Mouse (Mus musculus): ENCODE data around the gene Ptp4a2.

DNA sequence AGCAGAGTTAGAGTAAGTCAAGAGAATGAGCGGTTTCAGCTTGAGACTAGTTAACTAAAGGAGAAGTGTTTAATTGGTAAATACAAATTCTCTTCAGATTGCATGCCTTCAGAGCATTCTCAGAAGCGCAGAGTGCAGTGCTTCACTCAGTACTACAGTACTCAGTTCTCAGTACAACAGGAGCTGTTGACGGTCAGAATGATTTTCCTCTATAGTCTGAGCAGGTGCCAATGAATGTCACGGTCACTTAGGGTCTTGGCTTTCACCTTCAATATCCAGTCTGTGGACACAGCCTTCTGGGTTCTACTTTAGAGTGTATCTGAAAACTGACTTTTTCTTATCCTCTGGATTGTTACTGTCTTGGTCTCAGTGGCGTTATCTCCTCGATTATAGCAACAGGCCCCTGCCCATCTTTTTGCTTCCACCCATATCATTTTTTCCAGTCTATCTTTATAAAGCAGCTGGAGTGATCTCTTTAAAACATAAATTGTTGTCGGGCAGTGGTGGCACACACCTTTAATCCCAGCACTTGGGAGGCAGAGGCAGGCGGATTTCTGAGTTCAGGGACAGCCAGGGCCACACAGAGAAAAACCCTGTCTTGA is 19.4 kb downstream of the Ptp4a2 start:
- TF ChIP-seq CTCF (IDR thresholded peaks at IDR 0.05; ENCODE audit: low read depth, low read length), result no peak
- TF ChIP-seq EP300 (IDR thresholded peaks at IDR 0.05; ENCODE audit: insufficient read depth, low read depth, low read length), result no peak
- no peak for TF ChIP-seq POLR2A (IDR thresholded peaks at IDR 0.05; ENCODE audit: insufficient read depth, low read length)

Measured in ES-Bruce4 (cell line).